Comparison of ENCODE assay signal across 16 mouse cellular contexts in the genomic region with DNA sequence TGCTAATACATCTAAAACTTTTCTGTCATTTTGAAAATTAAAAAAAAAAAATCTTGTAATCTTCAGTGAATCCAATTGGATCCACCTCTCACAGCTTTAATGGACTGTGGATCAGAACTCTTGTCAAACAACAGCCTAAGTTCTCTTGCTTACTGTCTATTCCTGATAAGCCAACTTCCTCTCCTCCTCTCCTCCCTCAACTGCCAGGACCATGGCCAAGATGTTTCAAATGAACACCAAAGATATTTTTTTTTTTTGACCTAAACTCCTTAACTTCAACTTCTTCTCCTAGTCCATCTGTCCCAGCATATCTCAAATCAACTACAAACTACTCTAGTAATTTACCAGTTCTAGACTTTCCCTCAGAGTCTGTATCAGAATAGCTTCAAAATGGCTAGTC.
"Had no signal": no experiment of that assay in that cellular context is flagged by ENCODE, and none has a peak within 500 bp of the region (broad histone marks: within the 10 kb centered on the region; RNA-seq: fewer than 3 reads in every experiment).

No protein-coding gene starts in this region.

- H3K4me3 ChIP-seq: neural tube, embryonic 13.5 days; neural tube, embryonic 15.5 days; stomach, embryonic 15.5 days had no signal

- H3K27ac ChIP-seq: neural tube, embryonic 13.5 days; neural tube, embryonic 15.5 days; stomach, embryonic 15.5 days; stomach, postnatal 0 days had no signal

- DNase-seq: retina, postnatal 1 day; right cerebral cortex, adult 18-20 months; right cerebral cortex, postnatal 14 days; right cerebral cortex, postnatal 25 days; right cerebral cortex, postnatal 4 days; spleen, adult 18-20 months; thymus, adult 18-20 months; thymus, adult 2 months; thymus, postnatal 14 days; thymus, postnatal 25 days; thymus, postnatal 36 days; thymus, postnatal 4 days had no signal

- H3K36me3 ChIP-seq: neural tube, embryonic 13.5 days; neural tube, embryonic 15.5 days; stomach, embryonic 15.5 days had no signal

- H3K4me1 ChIP-seq: neural tube, embryonic 13.5 days; neural tube, embryonic 15.5 days; stomach, embryonic 15.5 days had no signal

- H3K9ac ChIP-seq: neural tube, embryonic 13.5 days; neural tube, embryonic 15.5 days; stomach, embryonic 15.5 days had no signal

- H3K27me3 ChIP-seq: neural tube, embryonic 13.5 days; neural tube, embryonic 15.5 days; stomach, embryonic 15.5 days had no signal

- H3K9me3 ChIP-seq: neural tube, embryonic 13.5 days; neural tube, embryonic 15.5 days; stomach, embryonic 15.5 days had no signal
